Mouse (Mus musculus): ENCODE measurements around the gene Serpinb6a. TPM values are rescaled to one million over a fixed set of nuclear protein-coding genes. Genes with fewer than 3 reads are reported as not detected.
A peak's percentile ranks its signal among the peaks of the same experiment; 100 is the strongest.
"Not testable (repeated sequence)": the region's sequence is repeated elsewhere in the genome, so short reads cannot be mapped to it uniquely, and the experiment has no call there.

Gene Serpinb6a
- polyA plus RNA-seq, 1 experiment, result 206 TPM

GRCm38 (mm10) chr13:33989625-33990024, 13.0 kb downstream of the Serpinb6a start:
- no peak for DNase-seq (ENCODE audit: low spot score)

- DNase-seq (ENCODE audit: low spot score), result no peak
Observed at GRCm38 (mm10) chr13:33966574-33966973, 36.0 kb downstream of the Serpinb6a start.

GRCm38 (mm10) chr13:33966025-33966412, 36.6 kb downstream of the Serpinb6a start:
- DNase-seq (ENCODE audit: low spot score), result no peak

GRCm38 (mm10) chr13:33965056-33966024, 37.3 kb downstream of the Serpinb6a start:
- DNase-seq (ENCODE audit: low spot score), result no peak

- DNase-seq (ENCODE audit: low spot score), result peak; percentile 51
Observed at GRCm38 (mm10) chr13:33964206-33965046, 38.2 kb downstream of the Serpinb6a start, which contains the start of gene Nqo2. Nqo2 (plus strand) TSS chr13:33964687.

GRCm38 (mm10) chr13:33959771-33960170, 42.8 kb downstream of the Serpinb6a start:
- no peak for DNase-seq (ENCODE audit: low spot score)

- DNase-seq (ENCODE audit: low spot score), result no peak
Observed at GRCm38 (mm10) chr13:33956571-33957421, 45.8 kb downstream of the Serpinb6a start.

GRCm38 (mm10) chr13:33952947-33953346, 49.6 kb downstream of the Serpinb6a start:
- no peak for DNase-seq (ENCODE audit: low spot score)

- DNase-seq (ENCODE audit: low spot score), result no peak
Observed at GRCm38 (mm10) chr13:33952075-33952449, 50.5 kb downstream of the Serpinb6a start.

- no peak for DNase-seq (ENCODE audit: low spot score)
Observed at GRCm38 (mm10) chr13:33951308-33952074, 51.1 kb downstream of the Serpinb6a start.

GRCm38 (mm10) chr13:33942212-33942779, 60.3 kb downstream of the Serpinb6a start:
- no peak for DNase-seq (ENCODE audit: low spot score)

GRCm38 (mm10) chr13:33941288-33941808, 61.2 kb downstream of the Serpinb6a start:
- DNase-seq (ENCODE audit: low spot score), result no peak

- DNase-seq (ENCODE audit: low spot score), result not testable (repeated sequence)
Observed at GRCm38 (mm10) chr13:33937587-33937986, 65.0 kb downstream of the Serpinb6a start.

GRCm38 (mm10) chr13:33937151-33937550, 65.4 kb downstream of the Serpinb6a start:
- DNase-seq (ENCODE audit: low spot score), result no peak

- DNase-seq (ENCODE audit: low spot score), result peak; percentile 56
Observed at GRCm38 (mm10) chr13:33935465-33936181, 67.0 kb downstream of the Serpinb6a start.

- no peak for DNase-seq (ENCODE audit: low spot score)
Observed at GRCm38 (mm10) chr13:33934743-33935142, 67.9 kb downstream of the Serpinb6a start.

- no peak for DNase-seq (ENCODE audit: low spot score)
Observed at GRCm38 (mm10) chr13:33930912-33931311, 71.7 kb downstream of the Serpinb6a start.

GRCm38 (mm10) chr13:33930281-33930680, 72.3 kb downstream of the Serpinb6a start:
- no peak for DNase-seq (ENCODE audit: low spot score)

- DNase-seq (ENCODE audit: low spot score), result no peak
Observed at GRCm38 (mm10) chr13:33921699-33922098, 80.9 kb downstream of the Serpinb6a start.
